Mouse (Mus musculus) gastrocnemius, adult 2 months (tissue): Measurements from ENCODE around the gene Rbm20. TPM values are rescaled to one million over a fixed set of nuclear protein-coding genes. Genes with fewer than 3 reads are reported as not detected.

ENCODE experiments used
- DNase-seq: peaks from one replicate; pipeline ENCODE4 v3.0.0; 2022
- H3K27ac ChIP-seq: fragments of 200-600 bp; 2 replicates; pipeline ENCODE4 v1.8.1; 2022; ENCODE audit warnings: mild to moderate bottlenecking
- H3K4me3 ChIP-seq: fragments of 200-600 bp; 2 replicates; pipeline ENCODE4 v1.8.1; 2022; ENCODE audit warnings: mild to moderate bottlenecking, moderate library complexity
- CTCF ChIP-seq: fragments of 200-600 bp; IDR thresholded peaks from 2 replicates; pipeline ENCODE4 v1.8.1; 2022; ENCODE audit warnings: antibody characterized with exemption, mild to moderate bottlenecking, moderate library complexity
- intact Hi-C: fragments of 180-260 bp; cut with DNase I; formaldehyde crosslinking; loops from one replicate; pipeline ENCODE4 v1.15.1; 2025
- total RNA-seq, 2 experiments: library from RNA; stranded (reverse); gene quantifications; 2 replicates each; pipeline ENCODE4 v1.2.3; 2021

The Rbm20 gene
- total RNA-seq, 2 experiments from 2014 or later = 72.6 to 73.2 TPM

DNA sequence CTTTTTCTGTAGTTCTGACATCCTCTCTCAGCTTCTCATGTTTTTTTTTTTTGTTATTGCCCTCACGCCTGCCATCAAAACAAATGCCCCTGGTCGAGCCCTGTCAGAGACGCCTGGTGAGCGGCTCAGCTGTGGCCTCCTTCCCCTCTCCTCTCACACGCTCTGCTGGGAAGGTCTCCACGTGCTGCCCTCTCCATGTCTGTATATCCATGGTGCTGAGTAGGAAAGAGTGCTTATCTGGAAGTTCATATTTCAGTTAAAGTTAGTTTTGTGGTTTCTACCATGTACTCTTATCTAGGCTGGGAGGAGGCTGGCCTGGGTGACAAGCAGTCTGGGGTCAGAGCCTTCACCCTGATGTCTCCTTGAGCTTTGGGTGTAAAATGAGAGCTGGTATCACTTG is 142.2 kb downstream of the Rbm20 start:
- DNase-seq = no peak
- H3K27ac ChIP-seq = peak overlapping the region; percentile 81; the same call in 1 of the 2 replicates
- no peak overlapping the region for H3K4me3 ChIP-seq
- TF ChIP-seq CTCF = no peak
- intact Hi-C loops = no loop called here

- H3K27ac ChIP-seq = peak overlapping the region; percentile 81
- peak; percentile 48 for TF ChIP-seq CTCF
- H3K4me3 ChIP-seq = peak overlapping the region; percentile 19; the same call in 1 of the 2 replicates
- intact Hi-C loops = loop anchor here (2.0 to 10.0 kb wide), 3 partner anchors 15 to 177 kb away; no protein-coding TSS in a partner anchor
- DNase-seq = peak; percentile 40
These were observed 144.4 kb downstream of the Rbm20 start for GRCm38 (mm10) chr19:53821241-53822120.

- peak overlapping the region; percentile 89 for H3K27ac ChIP-seq
- peak; percentile 59 for DNase-seq
- intact Hi-C loops = loop anchor here (2.0 to 10.0 kb wide), 3 partner anchors 17 to 179 kb away; no protein-coding TSS in a partner anchor
These were observed 146.7 kb downstream of the Rbm20 start for GRCm38 (mm10) chr19:53823847-53824246.

GRCm38 (mm10) chr19:53824872-53825680 is 148.0 kb downstream of the Rbm20 start:
- DNase-seq = peak; percentile 31
- intact Hi-C loops = loop anchor here (5.0 to 10.0 kb wide), 2 partner anchors 58 to 180 kb away; no protein-coding TSS in a partner anchor
- Histone ChIP-seq H3K4me3 (peak overlapping the region; percentile 60), H3K27ac (peak overlapping the region; percentile 89)
- peak; percentile 29 for TF ChIP-seq CTCF

More at GRCm38 (mm10) chr19:53823847-53824246, 146.7 kb downstream of the Rbm20 start:
- no peak overlapping the region; the same call in 1 of the 2 replicates for H3K4me3 ChIP-seq
- no peak for TF ChIP-seq CTCF

DNA sequence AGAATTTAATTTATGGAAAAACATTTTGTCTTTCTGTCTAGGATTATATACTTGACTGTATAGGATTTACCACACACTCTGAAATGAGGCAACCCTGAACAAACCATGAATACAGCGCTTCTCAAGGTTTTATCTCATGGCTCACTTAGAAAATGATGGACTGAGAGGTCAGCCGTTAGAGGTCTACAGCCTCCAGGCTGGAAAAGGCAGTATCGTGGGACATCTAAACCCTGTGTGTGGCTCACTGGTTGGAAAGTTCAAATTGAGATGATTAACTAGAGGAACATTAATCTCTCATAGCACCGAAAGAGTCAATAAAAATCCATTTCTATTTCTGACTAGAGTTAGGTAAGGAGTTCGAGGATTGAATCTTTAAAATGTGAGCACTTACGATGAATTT is 152.9 kb downstream of the Rbm20 start:
- peak overlapping the region; percentile 64 for H3K27ac ChIP-seq
- intact Hi-C loops = loop anchor here (10.0 kb wide), 1 partner anchor 185 kb away; no protein-coding TSS in a partner anchor
- no peak for TF ChIP-seq CTCF

DNA sequence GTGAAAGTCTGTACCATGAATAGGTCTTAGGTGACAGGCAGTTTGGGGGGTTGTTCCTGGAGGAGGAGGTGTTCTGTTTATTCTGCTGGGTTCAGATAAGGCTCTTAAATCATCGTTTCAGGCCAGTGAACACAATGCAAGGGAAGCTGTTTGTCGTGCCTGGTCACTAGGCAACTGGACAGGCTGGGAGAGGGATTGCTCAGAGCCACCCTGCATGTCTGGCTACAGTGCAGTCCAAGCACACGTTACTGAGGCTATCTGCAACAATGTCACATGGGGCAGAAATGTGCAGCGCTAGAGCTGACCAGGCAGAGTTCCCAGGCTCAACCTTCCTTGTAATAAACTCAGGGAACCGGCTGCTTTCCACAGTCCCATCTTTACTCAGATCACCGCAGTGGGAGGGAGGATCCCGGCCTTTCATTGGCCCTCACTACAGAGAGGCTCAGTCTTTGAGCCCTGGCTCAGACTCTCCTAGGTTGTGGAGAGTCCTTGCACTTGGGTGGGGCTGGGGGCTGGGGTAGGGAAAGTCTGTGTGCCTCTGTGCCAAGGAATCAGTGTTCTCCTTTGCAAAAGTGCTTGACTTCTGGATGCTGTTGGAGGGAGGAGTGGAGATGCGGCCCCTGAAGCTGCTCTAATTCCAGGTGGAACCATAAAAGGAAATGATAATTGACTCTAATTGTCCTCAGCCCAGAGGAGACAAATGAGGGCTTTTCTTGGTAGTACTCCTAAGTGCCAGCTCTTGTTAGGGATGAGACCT is 153.5 kb downstream of the Rbm20 start:
- H3K27ac ChIP-seq = peak overlapping the region; percentile 64
- intact Hi-C loops = no loop called here
- TF ChIP-seq CTCF = no peak
- DNase-seq = peak; percentile 75
- H3K4me3 ChIP-seq = peak overlapping the region; percentile 11; the same call in 1 of the 2 replicates

More for the DNA sequence above, 152.9 kb downstream of the Rbm20 start:
- no peak for DNase-seq
- no peak overlapping the region for H3K4me3 ChIP-seq

DNA sequence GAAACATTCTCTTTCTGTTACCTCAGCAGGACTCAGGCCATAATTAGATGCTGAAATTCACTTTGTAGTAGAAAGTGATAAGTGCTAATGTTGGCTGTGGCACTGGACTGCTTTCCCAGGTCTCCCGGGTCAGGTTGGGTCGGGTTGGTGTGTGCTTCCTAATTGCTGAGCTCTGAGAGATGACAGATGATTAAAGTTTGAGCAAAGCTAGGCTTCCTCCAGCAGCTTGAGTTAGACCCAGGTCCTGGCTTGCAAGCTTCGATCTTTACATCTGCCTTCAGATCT is 154.0 kb downstream of the Rbm20 start:
- no peak for DNase-seq
- TF ChIP-seq CTCF = no peak
- H3K27ac ChIP-seq = peak overlapping the region; percentile 64
- no peak overlapping the region for H3K4me3 ChIP-seq
- intact Hi-C loops = no loop called here

DNA sequence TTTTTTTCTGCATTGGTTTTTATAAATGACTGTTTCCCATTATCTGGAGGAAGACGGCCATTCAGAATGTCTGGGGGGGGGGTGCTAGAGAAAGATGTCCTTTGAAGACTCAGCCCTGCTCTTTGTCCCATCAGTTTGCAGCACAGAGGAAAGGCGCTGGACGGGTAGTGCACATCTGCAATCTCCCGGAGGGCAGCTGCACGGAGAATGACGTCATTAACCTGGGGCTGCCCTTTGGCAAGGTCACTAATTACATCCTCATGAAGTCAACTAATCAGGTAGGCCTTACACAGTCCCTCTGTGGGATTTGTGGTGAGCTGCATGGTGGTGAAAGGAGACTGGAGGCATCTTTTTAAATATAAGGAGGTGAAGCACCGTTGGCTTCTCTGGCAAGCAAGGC is 155.4 kb downstream of the Rbm20 start:
- no peak overlapping the region for H3K27ac ChIP-seq
- intact Hi-C loops = loop anchor here (2.0 kb wide), 1 partner anchor 16 kb away; no protein-coding TSS in a partner anchor
- DNase-seq = no peak
- H3K4me3 ChIP-seq = no peak overlapping the region
- TF ChIP-seq CTCF = no peak

- TF ChIP-seq CTCF = no peak
- no peak overlapping the region for H3K4me3 ChIP-seq
- no peak overlapping the region for H3K27ac ChIP-seq
- intact Hi-C loops = loop anchor here (2.0 kb wide), 1 partner anchor 15 kb away; no protein-coding TSS in a partner anchor
- DNase-seq = no peak
These were observed 156.8 kb downstream of the Rbm20 start for GRCm38 (mm10) chr19:53833745-53834369.

- intact Hi-C loops = loop anchor here (5.0 kb wide), 1 partner anchor 65 kb away; no protein-coding TSS in a partner anchor
- Histone ChIP-seq H3K4me3 (no peak overlapping the region), H3K27ac (no peak overlapping the region)
- no peak for TF ChIP-seq CTCF
- DNase-seq = no peak
These were observed 159.7 kb downstream of the Rbm20 start for GRCm38 (mm10) chr19:53836569-53837454.

- no peak overlapping the region for H3K4me3 ChIP-seq
- peak; percentile 43 for TF ChIP-seq CTCF
- peak; percentile 37 for DNase-seq
- intact Hi-C loops = loop anchor here (5.0 kb wide), 1 partner anchor 67 kb away; no protein-coding TSS in a partner anchor
- peak overlapping the region; percentile 56 for H3K27ac ChIP-seq
These were observed 161.7 kb downstream of the Rbm20 start for GRCm38 (mm10) chr19:53838850-53839249.
